Mouse (Mus musculus) midbrain, embryonic 11.5 days (tissue): ENCODE results near the gene Nprl2. TPM values are rescaled to one million over a fixed set of nuclear protein-coding genes. Genes with fewer than 3 reads are reported as not detected.

Source experiments
- ATAC-seq: fragments of 200-750 bp; cut with Nextera tagmentation; 2 replicates; pipeline ENCODE4 v1.8.0; 2017; ENCODE audit warnings: moderate TSS enrichment, moderate library complexity; ENCODE audit not compliant: low FRiP score
- DNase-seq: peaks from one replicate; pipeline ENCODE4 v3.0.0; 2015; ENCODE audit warnings: low spot score; ENCODE audit errors: missing footprints
- H3K27ac ChIP-seq: fragments of 300-500 bp; sonication (generic); 2 replicates; pipeline ENCODE4 v1.5.1; 2014; ENCODE audit warnings: low read depth, low read length
- H3K27me3 ChIP-seq: fragments of 300-500 bp; sonication (generic); 2 replicates; pipeline ENCODE4 v1.6.1; 2014; ENCODE audit warnings: mild to moderate bottlenecking, low read length, moderate library complexity, mixed read lengths; ENCODE audit not compliant: control insufficient read depth, insufficient read depth
- H3K36me3 ChIP-seq: fragments of 300-500 bp; sonication (generic); 2 replicates; pipeline ENCODE4 v1.6.1; 2014; ENCODE audit warnings: mild to moderate bottlenecking, low read length, moderate library complexity, mixed read lengths; ENCODE audit not compliant: control insufficient read depth, insufficient read depth
- H3K4me1 ChIP-seq: fragments of 300-500 bp; sonication (generic); 2 replicates; pipeline ENCODE4 v1.6.1; 2014; ENCODE audit warnings: low read length; ENCODE audit not compliant: control insufficient read depth, insufficient read depth
- H3K4me2 ChIP-seq: fragments of 300-500 bp; sonication (generic); 2 replicates; pipeline ENCODE4 v1.6.1; 2014; ENCODE audit warnings: mild to moderate bottlenecking, moderate library complexity
- H3K4me3 ChIP-seq: fragments of 300-500 bp; sonication (generic); 2 replicates; pipeline ENCODE4 v1.5.1; 2014; ENCODE audit warnings: low read depth, low read length
- H3K9ac ChIP-seq: fragments of 300-500 bp; sonication (generic); 2 replicates; pipeline ENCODE4 v1.6.1; 2014; ENCODE audit warnings: low read length
- H3K9me3 ChIP-seq: fragments of 300-500 bp; sonication (generic); 2 replicates; pipeline ENCODE4 v1.6.1; 2016; ENCODE audit warnings: low read length; ENCODE audit not compliant: control insufficient read depth
- WGBS: fragments of 180-500 bp; shearing (Covaris S2); extraction: QIAGEN DNeasy Blood & Tissue Kit; methylation state at CpG from one replicate; pipeline ENCODE4 v1.1.7; 2014; 5-methylcytosine and 5-hydroxymethylcytosine counted together
- polyA plus RNA-seq: library from polyadenylated mRNA; unstranded; fragments of >200 nt; fragmentation: Nextera tagmentation; extraction: Ambion mirVana; gene quantifications from 2 replicates; pipeline ENCODE4 v1.2.1, GENCODE M21; 2014

Gene Nprl2
- polyA plus RNA-seq, 1 experiment from 2014 or later, result 43.3 TPM

GRCm38 (mm10) chr9:107526198-107527026 lies 15.6 kb upstream of the Nprl2 start:
- peaks cover 15% of the 10 kb centered on the region for H3K27me3 ChIP-seq
- H3K9me3 ChIP-seq, result no peaks in the 10 kb centered on the region
- WGBS, result 5% methylated on average over 43 of the region's 44 CpGs
- ATAC-seq, result peak; percentile 81
- H3K9ac ChIP-seq, result peak overlapping the region; percentile 39; the same call in 1 of the 2 replicates
- peak; percentile 96 for DNase-seq
- H3K4me1 ChIP-seq, result peaks cover 18% of the 10 kb centered on the region
- peak overlapping the region; percentile 51 for H3K4me2 ChIP-seq
- H3K27ac ChIP-seq, result no peak overlapping the region
- peak overlapping the region; percentile 32 for H3K4me3 ChIP-seq
- H3K36me3 ChIP-seq, result no peaks in the 10 kb centered on the region

GRCm38 (mm10) chr9:107533791-107534407 lies 8.1 kb upstream of the Nprl2 start, which contains the start of gene Tmem115:
Gene Tmem115 (plus strand): TSS chr9:107533945.
- peaks cover 5% of the 10 kb centered on the region; the same call in 1 of the 2 replicates for H3K36me3 ChIP-seq
- H3K4me3 ChIP-seq, result peak within 1 kb of the TSS; percentile 65
- peak within 1 kb of the TSS; percentile 75 for H3K9ac ChIP-seq
- no peaks in the 10 kb centered on the region for H3K27me3 ChIP-seq
- no peak within 1 kb of the TSS for H3K27ac ChIP-seq
- ATAC-seq (peak; percentile 98), DNase-seq (peak; percentile 97)
- H3K4me2 ChIP-seq, result peak within 1 kb of the TSS; percentile 92
- peaks cover 23% of the 10 kb centered on the region for H3K4me1 ChIP-seq
- under 1% methylated on average over 48 of the region's 48 CpGs for WGBS
- no peaks in the 10 kb centered on the region for H3K9me3 ChIP-seq

DNA sequence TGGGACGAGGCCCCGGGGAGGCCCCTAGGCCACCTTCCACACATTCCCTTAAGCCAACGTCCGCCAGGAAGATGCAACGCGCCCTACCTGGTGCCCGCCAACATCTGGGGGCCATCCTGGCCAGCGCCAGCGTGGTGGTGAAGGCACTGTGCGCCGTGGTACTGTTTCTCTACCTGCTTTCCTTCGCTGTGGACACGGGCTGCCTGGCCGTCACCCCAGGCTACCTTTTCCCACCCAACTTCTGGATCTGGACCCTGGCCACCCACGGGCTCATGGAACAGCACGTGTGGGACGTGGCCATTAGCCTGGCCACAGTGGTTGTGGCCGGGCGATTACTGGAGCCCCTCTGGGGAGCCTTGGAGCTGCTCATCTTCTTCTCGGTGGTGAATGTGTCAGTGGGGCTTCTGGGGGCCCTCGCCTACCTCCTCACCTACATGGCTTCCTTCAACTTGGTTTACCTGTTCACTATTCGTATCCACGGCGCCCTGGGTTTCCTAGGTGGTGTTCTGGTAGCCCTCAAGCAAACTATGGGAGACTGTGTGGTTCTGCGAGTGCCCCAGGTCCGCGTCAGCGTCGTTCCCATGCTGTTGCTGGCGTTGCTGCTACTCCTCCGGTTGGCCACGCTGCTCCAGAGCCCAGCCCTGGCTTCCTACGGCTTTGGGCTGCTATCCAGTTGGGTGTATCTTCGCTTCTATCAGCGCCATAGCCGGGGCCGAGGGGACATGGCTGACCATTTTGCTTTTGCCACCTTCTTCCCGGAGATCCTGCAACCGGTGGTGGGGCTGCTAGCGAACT lies 7.4 kb upstream of the Nprl2 start:
- ATAC-seq, result peak; percentile 43
- no peak overlapping the region for H3K27ac ChIP-seq
- H3K4me1 ChIP-seq, result peaks cover 23% of the 10 kb centered on the region
- peak overlapping the region; percentile 75 for H3K9ac ChIP-seq
- peak overlapping the region; percentile 65 for H3K4me3 ChIP-seq
- H3K36me3 ChIP-seq, result peaks cover 5% of the 10 kb centered on the region; the same call in 1 of the 2 replicates
- H3K9me3 ChIP-seq, result no peaks in the 10 kb centered on the region
- DNase-seq, result peak; percentile 86
- under 1% methylated on average over 40 of the region's 40 CpGs for WGBS
- no peaks in the 10 kb centered on the region for H3K27me3 ChIP-seq
- peak overlapping the region; percentile 92 for H3K4me2 ChIP-seq

GRCm38 (mm10) chr9:107538231-107538630 lies 3.8 kb upstream of the Nprl2 start:
- no peaks in the 10 kb centered on the region for H3K27me3 ChIP-seq
- H3K27ac ChIP-seq, result no peak overlapping the region
- H3K4me2 ChIP-seq, result no peak overlapping the region
- ATAC-seq, result no peak
- WGBS, result 97% methylated on average over 7 of the region's 7 CpGs
- H3K4me3 ChIP-seq, result no peak overlapping the region
- peaks cover 5% of the 10 kb centered on the region; the same call in 1 of the 2 replicates for H3K36me3 ChIP-seq
- H3K9me3 ChIP-seq, result no peaks in the 10 kb centered on the region
- no peak for DNase-seq
- no peak overlapping the region for H3K9ac ChIP-seq
- peaks cover 34% of the 10 kb centered on the region for H3K4me1 ChIP-seq

DNA sequence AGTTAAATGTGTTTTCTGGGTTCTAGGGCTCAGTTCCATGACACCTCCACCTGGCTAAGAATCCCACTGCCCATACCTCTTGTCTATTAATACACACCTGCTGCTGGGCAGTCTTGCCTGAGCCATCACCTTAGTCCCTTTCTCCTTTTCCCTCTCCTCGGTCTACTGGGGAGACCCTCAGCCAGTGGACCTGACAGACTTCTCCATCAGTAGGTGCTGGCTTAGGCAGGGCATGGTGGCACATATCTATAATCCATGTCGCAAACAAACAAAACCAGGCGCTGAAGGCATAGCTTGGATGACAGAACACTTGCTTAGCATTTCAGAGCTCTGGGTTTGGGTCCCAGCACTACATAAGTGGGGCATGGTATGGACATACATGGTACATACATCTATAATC lies 3.3 kb upstream of the Nprl2 start:
- Histone ChIP-seq H3K9ac (no peak overlapping the region), H3K9me3 (no peaks in the 10 kb centered on the region), H3K36me3 (peaks cover 5% of the 10 kb centered on the region; the same call in 1 of the 2 replicates), H3K4me1 (peaks cover 34% of the 10 kb centered on the region), H3K4me2 (no peak overlapping the region), H3K27ac (no peak overlapping the region), H3K4me3 (no peak overlapping the region), H3K27me3 (no peaks in the 10 kb centered on the region)
- DNase-seq (no peak), ATAC-seq (no peak)
- 97% methylated on average over 3 of the region's 3 CpGs for WGBS

GRCm38 (mm10) chr9:107539940-107540339 lies 2.1 kb upstream of the Nprl2 start:
- Histone ChIP-seq H3K9ac (no peak overlapping the region), H3K9me3 (no peaks in the 10 kb centered on the region), H3K4me3 (no peak overlapping the region), H3K27me3 (no peaks in the 10 kb centered on the region), H3K36me3 (peaks cover 14% of the 10 kb centered on the region), H3K4me2 (no peak overlapping the region), H3K4me1 (peaks cover 34% of the 10 kb centered on the region), H3K27ac (no peak overlapping the region)
- 91% methylated on average over 8 of the region's 8 CpGs for WGBS
- ATAC-seq (no peak), DNase-seq (no peak)

- WGBS, result 85% methylated on average over 4 of the region's 4 CpGs
- H3K4me1 ChIP-seq, result peaks cover 29% of the 10 kb centered on the region
- H3K4me2 ChIP-seq, result no peak overlapping the region
- no peaks in the 10 kb centered on the region for H3K27me3 ChIP-seq
- DNase-seq (no peak), ATAC-seq (no peak)
- no peak overlapping the region for H3K4me3 ChIP-seq
- H3K27ac ChIP-seq, result no peak overlapping the region
- H3K36me3 ChIP-seq, result peaks cover 14% of the 10 kb centered on the region
- H3K9ac ChIP-seq, result no peak overlapping the region
- no peaks in the 10 kb centered on the region for H3K9me3 ChIP-seq
Observed at GRCm38 (mm10) chr9:107540420-107540819, 1.6 kb upstream of the Nprl2 start.

DNA sequence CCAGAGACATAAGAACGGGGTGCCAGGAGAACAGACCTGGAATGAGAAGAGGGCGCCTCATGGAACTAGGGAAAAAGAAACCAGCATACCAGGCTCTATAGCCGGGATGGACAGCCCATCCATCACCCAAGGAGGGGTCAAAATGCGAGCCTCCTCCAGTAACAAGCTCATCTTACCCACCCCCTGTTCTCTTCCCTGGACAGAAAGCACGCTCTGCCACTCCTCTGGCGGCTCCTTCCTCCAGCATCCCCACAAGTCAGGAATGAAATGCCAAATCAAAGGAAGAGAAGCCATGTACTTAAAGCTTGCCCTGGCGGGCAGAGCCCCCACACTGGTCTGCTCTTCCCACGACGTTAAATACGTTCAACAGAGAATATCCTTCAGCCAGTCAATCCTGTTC lies 1.0 kb upstream of the Nprl2 start:
- Histone ChIP-seq H3K4me2 (peak overlapping the region; percentile 65), H3K27me3 (no peaks in the 10 kb centered on the region; the same call in 1 of the 2 replicates), H3K27ac (no peak overlapping the region), H3K9me3 (no peaks in the 10 kb centered on the region), H3K9ac (peak overlapping the region; percentile 72), H3K4me3 (peak overlapping the region; percentile 71; the same call in 1 of the 2 replicates), H3K36me3 (peaks cover 14% of the 10 kb centered on the region), H3K4me1 (peaks cover 23% of the 10 kb centered on the region)
- ATAC-seq, result no peak
- DNase-seq, result no peak
- 41% methylated on average over 10 of the region's 10 CpGs for WGBS
